In genomic region chr4:82273049-82273754, GRCm38 (mm10) we compare ENCODE assay signal across 23 mouse cellular contexts.
DNase-seq lines count a peak whose midpoint lies in the region; ATAC-seq lines count a peak whose summit lies in the region.
"Had no signal": no experiment of that assay in that cellular context is flagged by ENCODE, and none has a peak within 500 bp of the region (broad histone marks: within the 10 kb centered on the region; RNA-seq: fewer than 3 reads in every experiment).

No protein-coding gene starts in this region.

- H3K9ac ChIP-seq in heart, embryonic 11.5 days (ENCODE audit: low read depth, low read length), result no peak overlapping the region
- no peak overlapping the region for H3K9ac ChIP-seq in kidney, embryonic 14.5 days (ENCODE audit: low read depth, low read length)
- H3K9ac ChIP-seq in kidney, embryonic 16.5 days (replicated peaks; ENCODE audit: low read length), result no peak overlapping the region
- H3K9ac ChIP-seq: liver, embryonic 12.5 days; midbrain, embryonic 12.5 days; neural tube, embryonic 13.5 days had no signal

- no peaks in the 10 kb centered on the region for H3K27me3 ChIP-seq in heart, embryonic 10.5 days (ENCODE audit: insufficient read depth, poor library complexity, severe bottlenecking)
- no peaks in the 10 kb centered on the region for H3K27me3 ChIP-seq in heart, embryonic 11.5 days (ENCODE audit: control insufficient read depth, insufficient read depth, low read length)
- H3K27me3 ChIP-seq in kidney, embryonic 14.5 days (ENCODE audit: control insufficient read depth, insufficient read depth, low read length), result no peaks in the 10 kb centered on the region
- no peaks in the 10 kb centered on the region for H3K27me3 ChIP-seq in kidney, embryonic 16.5 days (ENCODE audit: insufficient read depth, low read length)
- H3K27me3 ChIP-seq in embryonic facial prominence, embryonic 10.5 days (replicated peaks; ENCODE audit: low read depth, poor library complexity, severe bottlenecking), result no peaks in the 10 kb centered on the region
- H3K27me3 ChIP-seq in limb, embryonic 10.5 days (ENCODE audit: low read depth, poor library complexity, severe bottlenecking), result no peaks in the 10 kb centered on the region
- H3K27me3 ChIP-seq: liver, embryonic 12.5 days; midbrain, embryonic 12.5 days; neural tube, embryonic 13.5 days had no signal

- peak overlapping the region; percentile 50; the same call in 1 of the 2 replicates for H3K27ac ChIP-seq in heart, embryonic 10.5 days
- no peak overlapping the region for H3K27ac ChIP-seq in heart, embryonic 11.5 days (ENCODE audit: low read depth, low read length)
- H3K27ac ChIP-seq in kidney, embryonic 14.5 days (ENCODE audit: low read depth, low read length), result 0 out of 2 replicates have a peak overlapping the region, but pooled peaks have one; percentile 9
- no peak overlapping the region for H3K27ac ChIP-seq in kidney, embryonic 16.5 days (ENCODE audit: low read length)
- H3K27ac ChIP-seq in embryonic facial prominence, embryonic 10.5 days (replicated peaks), result peak overlapping the region; percentile 54
- H3K27ac ChIP-seq in limb, embryonic 10.5 days, result peak overlapping the region; percentile 61; the same call in 1 of the 2 replicates
- H3K27ac ChIP-seq: gastrocnemius, adult 2 months; hindbrain, embryonic 10.5 days; hindbrain, postnatal 0 days; layer of hippocampus, adult 2 months; liver, embryonic 12.5 days; macrophage; midbrain, embryonic 12.5 days; neural tube, embryonic 13.5 days had no signal

- DNase-seq in heart, embryonic 10.5 days (ENCODE audit: low spot score), result no peak
- no peak for DNase-seq in embryonic facial prominence, embryonic 10.5 days (ENCODE audit: low spot score)
- no peak for DNase-seq in limb, embryonic 10.5 days (ENCODE audit: low spot score)
- DNase-seq in cerebellum, adult 8-10 months, result no peak
- DNase-seq: adrenal gland, postnatal 10 days; cerebellum, adult 9-11 months; gastrocnemius, adult 2 months; kidney, adult 18-20 months; kidney, postnatal 14 days; right cerebral cortex, adult 18-20 months; thymus, postnatal 36 days had no signal

- no peak overlapping the region for H3K4me2 ChIP-seq in heart, embryonic 11.5 days
- H3K4me2 ChIP-seq in kidney, embryonic 14.5 days (replicated peaks; ENCODE audit: low read depth, low read length), result no peak overlapping the region
- H3K4me2 ChIP-seq in kidney, embryonic 16.5 days (replicated peaks; ENCODE audit: low read depth, low read length), result no peak overlapping the region
- H3K4me2 ChIP-seq: liver, embryonic 12.5 days; midbrain, embryonic 12.5 days; neural tube, embryonic 13.5 days had no signal

- ATAC-seq in heart, embryonic 11.5 days (replicated peaks; ENCODE audit: insufficient number of reproducible peaks, low FRiP score, low TSS enrichment), result no peak
- no peak for ATAC-seq in kidney, embryonic 14.5 days (ENCODE audit: low FRiP score, low TSS enrichment)
- no peak for ATAC-seq in kidney, embryonic 16.5 days (ENCODE audit: low FRiP score, low TSS enrichment)
- ATAC-seq: activated CD4-positive, CD25-positive, alpha-beta regulatory T cell, adult 4 months; hindbrain, postnatal 0 days; liver, embryonic 12.5 days had no signal

- H3K9me3 ChIP-seq in heart, embryonic 10.5 days, result no peaks in the 10 kb centered on the region
- no peaks in the 10 kb centered on the region for H3K9me3 ChIP-seq in heart, embryonic 11.5 days (replicated peaks; ENCODE audit: control insufficient read depth, low read length)
- H3K9me3 ChIP-seq in kidney, embryonic 14.5 days (ENCODE audit: control insufficient read depth, low read length), result no peaks in the 10 kb centered on the region
- no peaks in the 10 kb centered on the region for H3K9me3 ChIP-seq in kidney, embryonic 16.5 days (ENCODE audit: low read length)
- H3K9me3 ChIP-seq in embryonic facial prominence, embryonic 10.5 days, result no peaks in the 10 kb centered on the region
- no peaks in the 10 kb centered on the region for H3K9me3 ChIP-seq in limb, embryonic 10.5 days (replicated peaks)
- H3K9me3 ChIP-seq: hindbrain, embryonic 10.5 days; liver, embryonic 12.5 days; midbrain, embryonic 12.5 days; neural tube, embryonic 13.5 days had no signal

- H3K36me3 ChIP-seq in heart, embryonic 10.5 days, result no peaks in the 10 kb centered on the region
- no peaks in the 10 kb centered on the region for H3K36me3 ChIP-seq in heart, embryonic 11.5 days (ENCODE audit: control insufficient read depth, insufficient read depth, low read length)
- no peaks in the 10 kb centered on the region for H3K36me3 ChIP-seq in kidney, embryonic 14.5 days (ENCODE audit: control insufficient read depth, insufficient read depth, low read length)
- H3K36me3 ChIP-seq in kidney, embryonic 16.5 days (ENCODE audit: insufficient read depth, low read length), result no peaks in the 10 kb centered on the region
- no peaks in the 10 kb centered on the region for H3K36me3 ChIP-seq in embryonic facial prominence, embryonic 10.5 days (replicated peaks)
- no peaks in the 10 kb centered on the region for H3K36me3 ChIP-seq in limb, embryonic 10.5 days
- H3K36me3 ChIP-seq: G1E; hindbrain, embryonic 10.5 days; liver, embryonic 12.5 days; midbrain, embryonic 12.5 days; neural tube, embryonic 13.5 days had no signal

- H3K4me1 ChIP-seq in heart, embryonic 10.5 days, result peaks cover 4% of the 10 kb centered on the region; the same call in 1 of the 2 replicates
- peaks cover 3% of the 10 kb centered on the region; the same call in 1 of the 2 replicates for H3K4me1 ChIP-seq in heart, embryonic 11.5 days (ENCODE audit: control insufficient read depth, insufficient read depth, low read length)
- H3K4me1 ChIP-seq in kidney, embryonic 14.5 days (ENCODE audit: control insufficient read depth, insufficient read depth, low read length), result peaks cover 4% of the 10 kb centered on the region; the same call in 1 of the 2 replicates
- 0 out of 2 replicates have a peak, but pooled peaks cover 1% of the 10 kb centered on the region for H3K4me1 ChIP-seq in kidney, embryonic 16.5 days (ENCODE audit: insufficient read depth, low read length)
- peaks cover 24% of the 10 kb centered on the region for H3K4me1 ChIP-seq in embryonic facial prominence, embryonic 10.5 days
- H3K4me1 ChIP-seq in limb, embryonic 10.5 days, result peaks cover 31% of the 10 kb centered on the region
- H3K4me1 ChIP-seq: liver, embryonic 12.5 days had no signal

- 82% methylated on average over 4 of the region's 4 CpGs for WGBS in heart, embryonic 10.5 days
- WGBS in heart, embryonic 11.5 days (ENCODE audit: insufficient replicate concordance), result 71% methylated on average over 4 of the region's 4 CpGs
- 88% methylated on average over 4 of the region's 4 CpGs for WGBS in kidney, embryonic 14.5 days
- WGBS in kidney, embryonic 16.5 days, result 73% methylated on average over 4 of the region's 4 CpGs
- WGBS in embryonic facial prominence, embryonic 10.5 days, result 94% methylated on average over 4 of the region's 4 CpGs
- 84% methylated on average over 4 of the region's 4 CpGs for WGBS in limb, embryonic 10.5 days

- no peak overlapping the region for H3K4me3 ChIP-seq in heart, embryonic 10.5 days
- no peak overlapping the region for H3K4me3 ChIP-seq in heart, embryonic 11.5 days (ENCODE audit: low read depth, low read length)
- H3K4me3 ChIP-seq in kidney, embryonic 14.5 days (ENCODE audit: low read length), result no peak overlapping the region
- H3K4me3 ChIP-seq in kidney, embryonic 16.5 days (ENCODE audit: low read length), result no peak overlapping the region
- no peak overlapping the region for H3K4me3 ChIP-seq in embryonic facial prominence, embryonic 10.5 days
- H3K4me3 ChIP-seq in limb, embryonic 10.5 days, result no peak overlapping the region
- H3K4me3 ChIP-seq: gastrocnemius, adult 2 months; hindbrain, embryonic 10.5 days; layer of hippocampus, adult 2 months; liver, embryonic 12.5 days; midbrain, embryonic 12.5 days; neural tube, embryonic 13.5 days had no signal

Comparison
In these comparisons a context has a peak if more than half of its experiments do, and no peak if none do; other contexts are left out.
1. H3K27ac ChIP-seq: peak in heart, embryonic 10.5 days (single experiment), kidney, embryonic 14.5 days (single experiment), embryonic facial prominence, embryonic 10.5 days (single experiment) and limb, embryonic 10.5 days (single experiment); none in heart, embryonic 11.5 days (single experiment) and kidney, embryonic 16.5 days (single experiment).